Mouse (Mus musculus) liver, postnatal 0 days (tissue): ENCODE results near the gene Plekha6.

ENCODE experiments used
- CTCF ChIP-seq: sonication (generic); IDR thresholded peaks from 2 replicates; pipeline ENCODE4 v1.5.1; 2016; ENCODE audit warnings: antibody characterized with exemption, low read depth
- EP300 ChIP-seq: IDR thresholded peaks from 2 replicates; pipeline ENCODE4 v1.6.1; 2016; ENCODE audit warnings: antibody characterized with exemption, low read depth, mild to moderate bottlenecking

DNA sequence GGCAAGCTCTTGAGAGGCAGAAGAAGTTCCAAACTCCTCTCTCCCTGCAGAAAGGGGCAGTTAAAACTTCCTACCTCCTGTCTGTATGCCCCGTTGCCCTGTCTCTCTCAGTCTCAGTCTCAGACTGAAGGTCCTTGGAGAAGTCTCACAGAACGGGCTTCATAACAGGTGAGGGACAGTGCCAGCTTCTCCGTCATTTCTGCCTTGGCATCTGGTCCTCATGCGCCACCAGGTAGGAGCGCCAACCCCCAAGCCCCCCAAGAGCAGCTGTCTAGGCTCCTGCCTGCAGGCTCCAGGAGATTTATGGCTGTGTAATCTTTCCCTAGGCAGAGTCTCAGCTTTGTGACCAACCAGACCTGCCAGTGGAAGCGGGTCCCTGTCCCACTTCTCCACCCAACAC is 86.8 kb downstream of the Plekha6 start:
- TF ChIP-seq CTCF (no peak), EP300 (no peak)
